Mouse (Mus musculus) limb, embryonic 13.5 days (tissue): Measurements from ENCODE around the gene Dnase1l3. TPM values are rescaled to one million over a fixed set of nuclear protein-coding genes. Genes with fewer than 3 reads are reported as not detected.
"Not testable (repeated sequence)": the region's sequence is repeated elsewhere in the genome, so short reads cannot be mapped to it uniquely, and the experiment has no call there.

ENCODE experiments used
- ATAC-seq: fragments of 200-750 bp; cut with Nextera tagmentation; 2 replicates; pipeline ENCODE4 v1.8.0; 2017; ENCODE audit warnings: low read depth, moderate number of reproducible peaks, moderate TSS enrichment; ENCODE audit not compliant: low FRiP score
- H3K27ac ChIP-seq: fragments of 300-500 bp; sonication (generic); 2 replicates; pipeline ENCODE4 v1.5.1; 2015; ENCODE audit warnings: inconsistent platforms, mild to moderate bottlenecking, moderate library complexity
- H3K27me3 ChIP-seq: fragments of 300-500 bp; sonication (generic); 2 replicates; pipeline ENCODE4 v1.6.1; 2015; ENCODE audit warnings: mild to moderate bottlenecking, inconsistent platforms
- H3K36me3 ChIP-seq: fragments of 300-500 bp; sonication (generic); 2 replicates; pipeline ENCODE4 v1.6.1; 2015; ENCODE audit warnings: inconsistent platforms, mild to moderate bottlenecking, moderate library complexity
- H3K4me1 ChIP-seq: fragments of 300-500 bp; sonication (generic); 2 replicates; pipeline ENCODE4 v1.6.1; 2015; ENCODE audit warnings: inconsistent platforms
- H3K4me2 ChIP-seq: fragments of 300-500 bp; sonication (generic); replicated peaks from 2 replicates; pipeline ENCODE4 v1.6.1; 2015; ENCODE audit warnings: inconsistent platforms, mild to moderate bottlenecking, moderate library complexity
- H3K4me3 ChIP-seq: fragments of 300-500 bp; sonication (generic); 2 replicates; pipeline ENCODE4 v1.5.1; 2015; ENCODE audit warnings: moderate library complexity, mild to moderate bottlenecking, inconsistent platforms
- H3K9ac ChIP-seq: fragments of 300-500 bp; sonication (generic); 2 replicates; pipeline ENCODE4 v1.6.1; 2015; ENCODE audit warnings: mild to moderate bottlenecking, inconsistent platforms
- H3K9me3 ChIP-seq: fragments of 300-500 bp; sonication (generic); 2 replicates; pipeline ENCODE4 v1.6.1; 2016; ENCODE audit warnings: inconsistent platforms
- whole genome bisulfite sequencing: fragments of 180-500 bp; shearing (Covaris S2); methylation state at CpG from one replicate; pipeline ENCODE4 v1.1.7; 2015; 5-methylcytosine and 5-hydroxymethylcytosine counted together
- polyA plus RNA-seq: library from polyadenylated mRNA; unstranded; fragments of >200 nt; fragmentation: Nextera tagmentation; extraction: Ambion mirVana; gene quantifications from 2 replicates; pipeline ENCODE4 v1.2.1, GENCODE M21; 2015

Gene Dnase1l3
- polyA plus RNA-seq, 1 experiment from 2014 or later = 0.10 TPM

DNA sequence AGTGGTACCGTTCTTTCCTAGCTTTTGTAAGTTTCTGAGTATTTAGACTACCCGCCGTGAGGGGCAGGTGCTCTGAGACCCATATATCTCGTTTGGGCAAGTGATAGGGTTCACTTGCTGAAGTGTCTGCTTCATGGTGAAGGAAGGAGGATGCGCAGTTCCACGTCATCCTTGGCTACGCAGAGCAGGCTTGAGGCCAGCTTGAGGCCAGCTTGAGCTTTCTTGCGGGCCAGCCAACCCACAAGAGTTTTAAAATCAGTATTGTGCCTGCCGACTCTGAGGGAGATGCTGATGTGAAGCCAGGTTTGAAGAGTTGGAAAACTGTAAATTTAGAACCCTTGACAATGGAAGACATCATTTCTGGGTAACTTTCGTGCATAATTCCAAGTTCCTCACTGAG is 13.6 kb upstream of the Dnase1l3 start:
- ATAC-seq = 0 out of 2 replicates have a peak, but pooled peaks have one; percentile 2
- 60% methylated on average over 10 of the region's 10 CpGs for WGBS

DNA sequence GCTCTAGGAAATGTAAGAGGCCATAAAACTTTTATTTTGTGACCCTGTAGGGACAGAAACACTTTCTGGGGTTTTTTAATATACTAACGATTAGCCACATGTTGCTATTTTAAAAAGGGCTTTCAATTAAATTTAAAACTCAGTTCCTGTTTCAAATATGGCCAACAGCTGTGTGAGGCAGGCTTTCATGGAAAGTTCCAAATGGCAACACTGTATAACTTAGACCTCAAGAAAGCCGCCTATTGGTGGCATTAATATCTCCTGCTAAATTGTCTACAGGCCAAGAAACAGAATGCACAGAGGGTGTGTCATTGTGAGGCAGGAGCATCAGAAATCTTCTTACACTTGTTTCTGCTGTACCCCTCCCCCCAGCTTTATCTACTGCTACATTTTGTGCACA is 13.1 kb upstream of the Dnase1l3 start:
- ATAC-seq = peak; percentile 77
- Histone ChIP-seq H3K36me3 (no peaks in the 10 kb centered on the region), H3K4me3 (no peak overlapping the region), H3K4me2 (peak overlapping the region; percentile 12; the same call in 1 of the 2 replicates), H3K9ac (no peak overlapping the region), H3K9me3 (no peaks in the 10 kb centered on the region), H3K27ac (peak overlapping the region; percentile 61; the same call in 1 of the 2 replicates), H3K4me1 (peaks cover 43% of the 10 kb centered on the region), H3K27me3 (peaks cover 47% of the 10 kb centered on the region)
- WGBS = 18% methylated on average over 2 of the region's 2 CpGs

More for the DNA sequence above, 13.6 kb upstream of the Dnase1l3 start:
- H3K4me1 ChIP-seq = peaks cover 47% of the 10 kb centered on the region
- peak overlapping the region; percentile 61; the same call in 1 of the 2 replicates for H3K27ac ChIP-seq
- H3K27me3 ChIP-seq = peaks cover 49% of the 10 kb centered on the region
- no peak overlapping the region for H3K4me3 ChIP-seq
- H3K36me3 ChIP-seq = no peaks in the 10 kb centered on the region
- H3K9me3 ChIP-seq = no peaks in the 10 kb centered on the region
- H3K4me2 ChIP-seq = peak overlapping the region; percentile 12; the same call in 1 of the 2 replicates
- H3K9ac ChIP-seq = no peak overlapping the region

DNA sequence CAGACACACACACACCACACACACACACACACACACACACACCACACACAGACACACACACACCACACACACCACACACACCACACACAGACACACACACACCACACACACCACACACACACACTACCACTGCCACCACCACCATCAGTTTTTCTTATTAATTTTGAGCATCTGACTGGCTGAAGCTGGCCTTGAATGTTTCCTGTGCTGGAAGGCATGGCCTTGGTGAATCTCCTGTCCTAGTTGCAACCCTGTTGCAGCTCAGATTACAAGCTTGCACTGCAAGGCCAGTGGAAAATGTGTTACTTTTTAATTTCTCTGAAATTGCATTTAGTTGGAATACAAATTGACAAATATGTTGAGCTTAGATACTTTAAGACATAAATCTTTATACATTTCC is 12.7 kb upstream of the Dnase1l3 start:
- Histone ChIP-seq H3K36me3 (no peaks in the 10 kb centered on the region), H3K9ac (no peak overlapping the region), H3K4me2 (no peak overlapping the region), H3K4me1 (peaks cover 43% of the 10 kb centered on the region), H3K27ac (peak overlapping the region; percentile 39; the same call in 1 of the 2 replicates), H3K27me3 (peaks cover 50% of the 10 kb centered on the region), H3K4me3 (no peak overlapping the region), H3K9me3 (no peaks in the 10 kb centered on the region)
- ATAC-seq = peak; percentile 26

DNA sequence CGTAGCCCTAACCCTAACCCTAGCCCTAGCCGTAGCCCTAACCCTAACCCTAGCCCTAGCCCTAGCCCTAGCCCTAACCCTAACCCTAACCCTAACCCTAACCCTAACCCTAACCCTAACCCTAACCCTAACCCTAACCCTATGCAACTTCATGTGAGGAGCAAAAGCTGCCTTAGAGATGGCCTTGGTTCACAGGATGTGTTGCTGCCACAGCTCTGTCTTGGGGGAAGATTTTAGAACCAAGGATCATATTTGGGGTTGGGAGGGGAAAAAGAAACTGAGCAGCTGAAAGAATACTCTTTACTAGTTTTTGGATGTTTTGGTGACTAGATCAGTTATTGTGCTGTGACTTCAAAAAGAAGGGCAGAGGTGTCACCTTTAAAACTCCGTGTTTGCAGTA is 11.7 kb upstream of the Dnase1l3 start:
- peaks cover 57% of the 10 kb centered on the region for H3K27me3 ChIP-seq
- not testable (repeated sequence) for ATAC-seq, H3K4me3 ChIP-seq, H3K27ac ChIP-seq, H3K36me3 ChIP-seq, H3K9ac ChIP-seq, H3K4me2 ChIP-seq, H3K9me3 ChIP-seq
- peaks cover 46% of the 10 kb centered on the region for H3K4me1 ChIP-seq
- WGBS = 58% methylated on average over 3 of the region's 3 CpGs

DNA sequence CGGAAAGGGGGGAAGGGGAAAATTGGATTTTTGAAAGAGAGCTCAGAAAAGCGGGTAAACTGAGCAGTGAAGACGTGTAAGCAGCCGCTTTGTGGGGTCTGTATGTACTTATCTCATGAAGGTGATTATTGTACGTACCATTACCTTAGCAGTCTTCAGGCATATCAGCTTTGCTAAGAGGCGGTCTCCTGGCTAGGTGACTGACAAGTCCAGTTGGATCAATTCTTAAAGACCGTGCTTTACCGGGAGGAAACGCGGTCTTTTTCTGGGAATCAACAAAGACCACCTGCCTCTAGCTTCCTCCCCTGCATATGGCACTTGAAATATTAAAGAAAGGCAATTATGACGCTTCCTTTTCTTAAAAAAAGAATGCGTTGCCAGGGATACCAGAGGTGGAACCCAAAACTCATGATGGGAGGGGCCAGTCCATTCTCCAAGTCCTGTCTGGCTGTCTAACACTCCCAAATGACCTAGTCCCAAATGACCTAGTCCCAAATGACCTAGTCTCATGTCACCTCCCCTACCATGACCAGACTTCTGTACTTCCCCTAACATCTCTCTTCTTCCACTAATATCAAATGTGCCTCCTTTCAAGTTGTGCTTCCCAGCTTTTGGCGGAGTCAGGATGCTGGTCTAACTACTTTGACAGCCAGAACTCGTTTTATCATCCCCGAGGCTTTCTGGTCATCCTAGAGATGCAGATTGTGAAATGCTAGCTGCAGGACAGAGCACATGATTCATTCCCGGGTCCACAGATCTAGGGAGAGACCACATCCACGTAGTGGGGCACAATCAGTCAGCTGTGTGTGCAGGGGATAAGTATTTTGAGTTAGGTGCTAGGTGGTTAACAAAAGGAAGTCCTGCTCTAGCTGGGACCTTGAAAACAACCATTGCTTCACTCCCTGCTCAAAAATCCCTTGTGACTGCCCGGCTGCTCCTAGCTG is 9.6 kb upstream of the Dnase1l3 start:
- H3K4me3 ChIP-seq = peak overlapping the region; percentile 57
- H3K4me2 ChIP-seq = peak overlapping the region; percentile 83
- 44% methylated on average over 18 of the region's 18 CpGs for WGBS
- no peaks in the 10 kb centered on the region for H3K36me3 ChIP-seq
- no peaks in the 10 kb centered on the region for H3K9me3 ChIP-seq
- no peak for ATAC-seq
- peaks cover 67% of the 10 kb centered on the region for H3K27me3 ChIP-seq
- H3K27ac ChIP-seq = no peak overlapping the region
- H3K4me1 ChIP-seq = peaks cover 41% of the 10 kb centered on the region
- H3K9ac ChIP-seq = peak overlapping the region; percentile 67

DNA sequence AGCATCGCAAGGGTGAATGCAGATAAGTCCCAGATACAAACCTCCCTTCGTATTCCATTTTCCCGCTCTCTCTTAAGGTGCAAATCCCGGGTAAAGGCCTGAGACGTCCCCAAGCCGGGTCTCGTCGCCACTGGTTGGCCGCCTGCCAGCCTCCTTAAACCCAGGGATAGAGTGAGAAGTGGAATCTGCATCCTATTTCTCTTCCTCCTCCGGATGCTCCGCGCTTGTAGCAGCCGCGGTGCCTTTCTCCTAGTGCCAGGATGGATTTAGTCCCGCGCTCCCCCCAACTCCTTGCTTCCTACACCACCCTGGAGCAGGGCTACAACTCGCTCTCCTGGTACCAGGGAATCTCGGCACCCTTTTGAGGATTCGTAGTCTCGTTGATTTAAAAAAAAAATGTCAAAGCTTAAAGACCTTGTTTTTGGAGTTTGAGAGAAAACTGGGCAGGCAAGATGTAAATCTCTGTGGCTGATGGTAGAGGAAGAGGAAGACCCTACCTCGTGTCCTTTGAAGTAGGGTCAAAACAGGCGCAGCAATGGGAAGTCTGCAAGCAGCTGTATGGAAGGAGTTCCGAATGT is 8.8 kb upstream of the Dnase1l3 start:
- H3K9ac ChIP-seq = peak overlapping the region; percentile 67
- peaks cover 66% of the 10 kb centered on the region for H3K27me3 ChIP-seq
- H3K36me3 ChIP-seq = no peaks in the 10 kb centered on the region
- peak overlapping the region; percentile 57 for H3K4me3 ChIP-seq
- peak overlapping the region; percentile 83 for H3K4me2 ChIP-seq
- 2% methylated on average over 23 of the region's 23 CpGs for WGBS
- H3K9me3 ChIP-seq = no peaks in the 10 kb centered on the region
- no peak overlapping the region; the same call in 1 of the 2 replicates for H3K27ac ChIP-seq
- peak; percentile 3; the same call in 1 of the 2 replicates for ATAC-seq
- peaks cover 33% of the 10 kb centered on the region for H3K4me1 ChIP-seq

DNA sequence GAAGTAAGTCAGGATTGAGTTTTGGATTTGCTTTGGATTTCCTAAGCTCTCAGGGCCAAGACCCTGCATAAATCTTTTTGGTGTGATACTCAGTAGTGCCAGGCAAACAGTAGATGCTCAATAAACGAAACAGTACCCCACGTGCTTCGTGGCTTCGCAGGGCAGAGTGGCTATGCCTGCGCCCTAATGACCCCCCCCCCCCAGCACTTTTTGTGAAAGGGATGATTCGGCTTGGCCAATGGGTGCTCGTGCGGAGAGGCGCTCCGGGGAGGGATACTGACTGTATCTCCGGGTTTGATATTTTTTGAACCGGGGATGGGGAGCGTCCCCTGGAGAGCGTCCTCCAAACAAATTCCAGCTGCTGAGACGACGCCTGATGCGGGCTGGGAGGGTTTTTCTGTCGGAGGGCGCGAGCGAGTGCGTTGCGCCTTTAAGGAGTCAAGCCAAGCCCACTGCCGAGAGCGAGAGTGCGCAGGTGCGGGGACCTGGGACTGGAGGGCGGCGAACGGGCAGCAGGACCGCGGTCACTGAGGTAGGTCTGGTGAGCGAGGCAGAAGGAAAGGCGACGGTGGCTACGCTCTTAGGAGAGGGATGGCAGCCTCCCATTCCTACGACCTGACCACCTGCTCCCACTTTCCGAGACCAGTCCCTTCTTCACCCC is 8.2 kb upstream of the Dnase1l3 start, which contains the start of gene Abhd6:
Gene Abhd6, plus strand, starts transcription at position 471 of the 661 bp plus-strand sequence.
- H3K27me3 ChIP-seq = peaks cover 70% of the 10 kb centered on the region
- peaks cover 26% of the 10 kb centered on the region for H3K4me1 ChIP-seq
- peak within 1 kb of the TSS; percentile 57 for H3K4me3 ChIP-seq
- WGBS = 2% methylated on average over 38 of the region's 38 CpGs
- peak within 1 kb of the TSS; percentile 83 for H3K4me2 ChIP-seq
- no peak within 1 kb of the TSS; the same call in 1 of the 2 replicates for H3K27ac ChIP-seq
- peak; percentile 82 for ATAC-seq
- H3K9me3 ChIP-seq = no peaks in the 10 kb centered on the region
- no peaks in the 10 kb centered on the region for H3K36me3 ChIP-seq
- H3K9ac ChIP-seq = peak within 1 kb of the TSS; percentile 67

DNA sequence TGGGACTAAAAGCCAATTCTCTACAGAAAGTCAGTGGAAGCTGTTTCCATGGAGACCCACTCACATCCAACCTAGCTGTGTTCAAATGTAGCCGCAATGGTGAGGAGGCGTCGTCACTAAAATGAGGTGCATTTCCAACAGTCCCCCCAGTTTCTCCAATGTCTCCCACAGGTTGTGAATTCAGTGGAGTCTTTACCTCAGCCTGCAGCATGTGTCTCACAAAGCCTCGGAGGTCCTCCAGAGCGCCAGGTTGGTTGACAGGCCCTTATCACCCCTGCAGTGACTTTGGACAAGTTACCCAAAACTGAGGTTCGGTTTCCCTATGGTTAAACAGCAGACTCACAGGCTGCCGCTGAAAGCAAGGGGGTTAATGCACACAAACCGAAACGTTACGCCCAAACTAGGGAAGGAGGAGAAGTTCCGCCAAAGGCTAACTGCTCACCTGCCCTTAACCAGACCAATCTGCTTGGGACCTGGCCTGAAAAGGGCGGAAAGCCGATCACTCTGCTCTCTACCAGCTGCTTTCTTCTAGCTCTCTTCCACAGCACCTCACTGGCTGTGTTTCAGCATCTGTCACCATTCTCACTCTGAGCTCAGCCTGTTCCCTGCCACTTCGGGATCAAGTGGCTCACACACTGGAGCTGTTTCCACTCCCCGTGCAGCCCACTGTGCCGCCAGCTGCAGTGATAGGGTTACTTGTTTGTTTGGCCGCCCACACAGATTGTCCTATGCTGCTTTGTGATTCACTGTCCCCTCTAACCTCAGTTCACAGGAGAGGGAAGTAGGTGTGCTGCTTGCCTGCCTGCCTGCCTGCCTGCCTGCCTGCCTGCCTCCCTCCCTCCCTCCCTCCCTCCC is 6.7 kb upstream of the Dnase1l3 start:
- Histone ChIP-seq H3K4me3 (no peak overlapping the region), H3K36me3 (no peaks in the 10 kb centered on the region), H3K9ac (no peak overlapping the region), H3K4me2 (no peak overlapping the region), H3K27ac (no peak overlapping the region), H3K4me1 (peaks cover 21% of the 10 kb centered on the region), H3K27me3 (peaks cover 67% of the 10 kb centered on the region), H3K9me3 (no peaks in the 10 kb centered on the region)
- ATAC-seq = no peak
- 21% methylated on average over 17 of the region's 17 CpGs for WGBS

DNA sequence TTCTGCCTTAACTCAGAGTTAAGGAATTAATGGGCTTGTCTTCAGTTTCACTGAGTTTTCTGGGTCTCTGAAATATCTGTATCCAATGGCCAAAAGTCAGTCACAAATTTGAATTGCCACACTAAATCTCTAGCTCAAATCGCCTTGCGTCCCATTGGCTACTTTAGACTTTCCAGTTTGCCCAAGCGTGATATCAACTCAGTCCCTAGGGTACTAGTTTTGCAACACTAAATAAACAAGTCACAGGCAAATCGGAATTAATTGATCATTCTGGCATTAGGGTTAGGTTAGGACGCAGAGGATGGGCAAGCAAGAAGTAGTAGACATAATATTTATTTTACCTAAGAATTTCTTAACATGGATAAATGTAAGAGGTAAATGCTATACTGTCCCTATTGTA is 5.9 kb upstream of the Dnase1l3 start:
- ATAC-seq = no peak
- Histone ChIP-seq H3K9ac (no peak overlapping the region), H3K27ac (no peak overlapping the region), H3K9me3 (no peaks in the 10 kb centered on the region), H3K4me2 (no peak overlapping the region), H3K27me3 (peaks cover 65% of the 10 kb centered on the region), H3K36me3 (no peaks in the 10 kb centered on the region), H3K4me3 (no peak overlapping the region), H3K4me1 (peaks cover 21% of the 10 kb centered on the region)
- 85% methylated on average over 5 of the region's 5 CpGs for WGBS

DNA sequence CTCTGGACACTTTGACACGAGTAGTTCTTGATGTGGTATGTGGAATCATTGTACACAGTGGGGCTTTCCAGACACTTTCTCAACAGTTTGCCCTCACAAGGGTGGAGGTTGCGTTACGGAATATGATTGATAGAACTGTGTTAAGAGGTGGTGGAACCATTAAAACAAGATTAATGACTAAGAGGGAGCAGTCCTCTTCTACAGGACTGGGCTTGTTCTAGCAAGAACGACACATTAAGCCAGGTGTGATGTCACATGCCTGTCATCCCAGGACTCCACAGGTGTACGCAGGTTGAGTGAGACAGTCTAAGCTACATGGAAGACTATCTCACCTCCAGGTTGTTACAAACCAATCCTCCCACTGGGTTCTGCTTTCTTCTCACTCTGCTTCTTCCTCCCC is 5.1 kb upstream of the Dnase1l3 start:
- Histone ChIP-seq H3K36me3 (no peaks in the 10 kb centered on the region), H3K27ac (no peak overlapping the region), H3K9ac (no peak overlapping the region), H3K9me3 (no peaks in the 10 kb centered on the region), H3K27me3 (peaks cover 64% of the 10 kb centered on the region), H3K4me1 (peaks cover 19% of the 10 kb centered on the region), H3K4me3 (no peak overlapping the region), H3K4me2 (no peak overlapping the region)
- 76% methylated on average over 5 of the region's 5 CpGs for WGBS
- no peak for ATAC-seq

DNA sequence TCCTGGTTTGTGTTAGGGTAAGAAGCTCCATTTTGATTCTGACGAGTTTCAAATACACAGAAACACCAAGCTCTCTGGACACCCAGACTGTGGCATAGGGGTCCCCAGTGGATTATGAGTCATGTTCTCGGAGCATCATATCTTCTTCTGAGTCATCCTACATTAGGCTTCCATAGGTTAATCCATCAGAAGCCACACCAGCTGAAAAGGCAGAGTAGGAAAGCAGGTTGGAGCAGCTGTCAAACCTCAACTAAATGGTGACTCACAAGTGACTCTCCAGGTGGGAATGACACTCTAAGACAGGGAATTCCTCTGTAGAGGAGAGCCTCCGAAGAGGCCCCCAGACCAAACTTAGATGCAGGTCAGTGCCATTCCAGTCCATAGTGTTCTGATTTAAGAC is 4.7 kb upstream of the Dnase1l3 start:
- Histone ChIP-seq H3K27ac (no peak overlapping the region), H3K4me2 (no peak overlapping the region), H3K9me3 (no peaks in the 10 kb centered on the region), H3K9ac (no peak overlapping the region), H3K4me1 (peaks cover 15% of the 10 kb centered on the region), H3K4me3 (no peak overlapping the region), H3K27me3 (peaks cover 60% of the 10 kb centered on the region), H3K36me3 (no peaks in the 10 kb centered on the region)
- ATAC-seq = no peak
- WGBS = 73% methylated on average over 3 of the region's 3 CpGs
